Mouse (Mus musculus) liver, embryonic 14.5 days (tissue): ENCODE measurements around the gene Popdc3. TPM values are rescaled to one million over a fixed set of nuclear protein-coding genes. Genes with fewer than 3 reads are reported as not detected.

ENCODE experiments used
- ATAC-seq: fragments of 200-750 bp; cut with Nextera tagmentation; 2 replicates; pipeline ENCODE4 v1.8.0; 2017; ENCODE audit warnings: moderate number of reproducible peaks, mild to moderate bottlenecking, moderate library complexity; ENCODE audit not compliant: insufficient read depth
- DNase-seq, 3 experiments: peaks; one replicate each; pipeline ENCODE4 v3.0.0-alpha.2; 2012 to 2013; ENCODE audit warnings: low read depth in 3 of 3, low spot score in 3 of 3
- H3K27ac ChIP-seq: fragments of 300-500 bp; sonication (generic); 2 replicates; pipeline ENCODE4 v1.5.1; 2014; ENCODE audit warnings: moderate library complexity, mild to moderate bottlenecking, control low read depth, inconsistent platforms
- H3K27me3 ChIP-seq: fragments of 300-500 bp; sonication (generic); 2 replicates; pipeline ENCODE4 v1.6.1; 2014; ENCODE audit warnings: mild to moderate bottlenecking, low read length, moderate library complexity; ENCODE audit not compliant: control insufficient read depth, insufficient read depth
- H3K36me3 ChIP-seq: fragments of 300-500 bp; sonication (generic); replicated peaks from 2 replicates; pipeline ENCODE4 v1.6.1; 2014; ENCODE audit warnings: low read depth; ENCODE audit not compliant: control insufficient read depth, insufficient read depth
- H3K4me1 ChIP-seq, 2 experiments: fragments of 200-500 bp in 1 of 2; fragments of 300-500 bp in 1 of 2; sonication (generic) in 1 of 2; replicated peaks; 2 replicates each; pipeline ENCODE4 v1.6.1; 2012 to 2014; ENCODE audit warnings: antibody characterized with exemption in 1 of 2, inconsistent platforms in 1 of 2, low read length in 1 of 2; ENCODE audit not compliant: control insufficient read depth in 2 of 2, insufficient read depth in 2 of 2
- H3K4me2 ChIP-seq: fragments of 300-500 bp; sonication (generic); 2 replicates; pipeline ENCODE4 v1.6.1; 2014; ENCODE audit warnings: low read depth, mild to moderate bottlenecking, control low read depth, moderate library complexity
- H3K4me3 ChIP-seq, 2 experiments: fragments of 200-500 bp in 1 of 2; fragments of 300-500 bp in 1 of 2; sonication (generic) in 1 of 2; 2 replicates each; pipeline ENCODE4 v1.5.1; 2012 to 2014; ENCODE audit warnings: low read depth in 2 of 2, low read length in 2 of 2, mild to moderate bottlenecking in 2 of 2, control low read depth in 1 of 2, inconsistent platforms in 1 of 2, moderate library complexity in 1 of 2; ENCODE audit not compliant: insufficient read depth in 1 of 2
- H3K9ac ChIP-seq: fragments of 300-500 bp; sonication (generic); replicated peaks from 2 replicates; pipeline ENCODE4 v1.6.1; 2014; ENCODE audit warnings: mild to moderate bottlenecking, control low read depth, moderate library complexity
- H3K9me3 ChIP-seq: fragments of 300-500 bp; sonication (generic); 2 replicates; pipeline ENCODE4 v1.6.1; 2016; ENCODE audit warnings: low read length, mixed read lengths; ENCODE audit not compliant: control insufficient read depth
- CTCF ChIP-seq: IDR thresholded peaks from 2 replicates; pipeline ENCODE4 v1.5.1; 2016; ENCODE audit warnings: antibody characterized with exemption, low read depth, control low read depth
- EP300 ChIP-seq: IDR thresholded peaks from 2 replicates; pipeline ENCODE4 v1.6.1; 2016; ENCODE audit warnings: antibody characterized with exemption, low read depth
- WGBS: fragments of 180-500 bp; shearing (Covaris S2); extraction: QIAGEN DNeasy Blood & Tissue Kit; methylation state at CpG from one replicate; pipeline ENCODE4 v1.1.7; 2014; ENCODE audit not compliant: insufficient replicate concordance; 5-methylcytosine and 5-hydroxymethylcytosine counted together
- polyA plus RNA-seq, 2 experiments: library from polyadenylated mRNA; depleted of rRNA in 1 of 2; stranded (reverse) in 1 of 2; unstranded in 1 of 2; fragments of >200 nt; fragmentation: Nextera tagmentation in 1 of 2; extraction: Ambion mirVana in 1 of 2; gene quantifications; 2 replicates each; pipeline versions ENCODE4 v1.2.1 to v1.2.3; 2012 to 2014

The Popdc3 gene
- polyA plus RNA-seq, 2 experiments: 0.03 TPM; not detected in 1

- Histone ChIP-seq H3K9me3 (no peaks in the 10 kb centered on the region), H3K4me1 (no peaks in the 10 kb centered on the region; a peak in 1 of 4 replicates), H3K36me3 (no peaks in the 10 kb centered on the region; the same call in 1 of the 2 replicates), H3K4me2 (no peak overlapping the region), H3K27ac (no peak overlapping the region), H3K4me3 (no peak overlapping the region), H3K9ac (no peak overlapping the region), H3K27me3 (no peaks in the 10 kb centered on the region)
- no peak for TF ChIP-seq CTCF
- no peak for TF ChIP-seq EP300
- no peak for DNase-seq
- no peak for ATAC-seq
- WGBS: 62% methylated on average over 5 of the region's 5 CpGs
Measured at GRCm38 (mm10) chr10:45151137-45151536, 26.8 kb upstream of the Popdc3 start.

DNA sequence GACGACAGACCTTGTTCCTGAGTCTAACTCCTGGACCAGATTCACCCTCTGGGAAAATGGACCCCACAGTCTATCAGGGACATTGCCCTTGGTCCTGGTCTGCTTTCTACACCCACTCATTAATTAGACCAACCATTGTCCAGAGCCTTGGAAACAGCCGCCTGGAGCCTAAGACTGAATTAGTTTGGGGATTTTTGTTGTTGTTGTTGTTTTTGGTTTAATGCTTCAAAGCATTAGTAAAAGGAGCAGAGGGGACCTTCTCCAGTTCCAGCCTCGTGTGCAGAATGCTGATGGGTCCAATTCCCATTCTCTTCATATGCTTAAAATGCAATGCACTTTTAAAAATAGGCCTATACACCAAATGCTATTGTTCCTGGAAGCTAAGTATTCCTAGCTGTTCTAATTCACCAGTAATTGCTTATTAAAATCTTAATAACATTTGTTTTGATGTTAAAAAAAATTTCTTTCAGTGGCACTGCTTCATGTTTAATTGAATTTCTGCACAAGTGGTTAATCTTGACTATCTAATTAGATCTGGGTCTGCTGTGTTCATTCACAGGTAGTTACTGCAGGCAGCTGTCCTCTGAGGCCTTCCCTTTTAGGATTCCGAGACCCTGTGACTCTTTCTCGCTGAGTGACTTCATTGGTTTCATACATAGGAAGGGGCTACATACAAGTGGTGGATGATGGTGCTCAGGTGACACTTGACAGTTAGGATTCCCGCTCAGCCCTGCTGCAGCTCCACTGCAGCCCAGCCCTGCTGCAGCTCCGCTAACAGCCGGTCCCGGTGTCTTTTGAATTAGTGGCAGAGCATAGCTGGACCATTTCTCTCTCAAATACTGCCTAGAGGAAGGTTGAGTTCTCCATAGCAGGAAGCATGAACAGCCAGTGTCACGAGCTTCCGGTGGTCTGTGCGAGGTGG is 25.9 kb upstream of the Popdc3 start:
- no peaks in the 10 kb centered on the region for H3K27me3 ChIP-seq
- no peaks in the 10 kb centered on the region for H3K4me1 ChIP-seq
- H3K9ac ChIP-seq: no peak overlapping the region
- no peak overlapping the region for H3K4me2 ChIP-seq
- no peak overlapping the region for H3K27ac ChIP-seq
- no peak for DNase-seq
- H3K4me3 ChIP-seq: no peak overlapping the region
- no peak for ATAC-seq
- H3K9me3 ChIP-seq: no peaks in the 10 kb centered on the region
- H3K36me3 ChIP-seq: no peaks in the 10 kb centered on the region; the same call in 1 of the 2 replicates
- WGBS: 79% methylated on average over 12 of the region's 12 CpGs
- TF ChIP-seq EP300: no peak
- TF ChIP-seq CTCF: no peak

DNA sequence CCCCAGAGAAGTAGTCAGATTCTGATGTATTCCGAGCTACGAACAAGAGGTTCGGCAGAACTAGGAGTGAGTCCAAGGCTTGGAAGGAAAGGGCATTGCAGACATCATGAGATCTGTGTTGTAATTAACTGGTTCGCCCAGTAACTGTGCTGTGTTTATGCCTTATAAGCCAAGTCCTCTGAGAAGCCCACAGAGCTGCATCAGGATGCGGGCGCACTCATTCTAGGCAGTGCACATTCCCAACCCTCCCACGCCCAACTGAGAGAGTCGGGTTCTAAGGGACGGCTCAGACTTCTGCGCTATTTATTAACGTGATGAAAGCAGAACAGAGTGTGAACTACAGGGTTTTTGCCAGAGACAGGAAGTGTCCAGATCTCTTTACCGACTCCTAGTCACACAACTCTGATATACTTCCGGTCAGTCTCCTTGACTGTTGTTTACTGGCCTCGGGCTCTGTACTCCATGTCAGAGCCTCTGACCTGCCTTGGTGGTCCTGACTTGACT is 23.3 kb upstream of the Popdc3 start:
- Histone ChIP-seq H3K9ac (no peak overlapping the region), H3K4me2 (no peak overlapping the region), H3K27me3 (no peaks in the 10 kb centered on the region), H3K9me3 (no peaks in the 10 kb centered on the region), H3K4me3 (no peak overlapping the region), H3K36me3 (peaks cover 6% of the 10 kb centered on the region; the same call in 1 of the 2 replicates), H3K27ac (no peak overlapping the region), H3K4me1 (no peaks in the 10 kb centered on the region)
- DNase-seq (no peak), ATAC-seq (no peak)
- TF ChIP-seq EP300: no peak
- TF ChIP-seq CTCF: no peak
- WGBS: 82% methylated on average over 14 of the region's 14 CpGs

GRCm38 (mm10) chr10:45165851-45166250 is 12.0 kb upstream of the Popdc3 start:
- Histone ChIP-seq H3K4me3 (no peak overlapping the region), H3K36me3 (no peaks in the 10 kb centered on the region), H3K9ac (no peak overlapping the region), H3K4me2 (no peak overlapping the region), H3K27me3 (no peaks in the 10 kb centered on the region), H3K9me3 (no peaks in the 10 kb centered on the region), H3K4me1 (no peaks in the 10 kb centered on the region), H3K27ac (no peak overlapping the region)
- 60% methylated on average over 8 of the region's 8 CpGs for WGBS
- DNase-seq (no peak), ATAC-seq (no peak)
- no peak for TF ChIP-seq CTCF
- TF ChIP-seq EP300: no peak

- H3K4me2 ChIP-seq: no peak overlapping the region
- no peak overlapping the region for H3K9ac ChIP-seq
- no peaks in the 10 kb centered on the region for H3K27me3 ChIP-seq
- H3K36me3 ChIP-seq: no peaks in the 10 kb centered on the region
- TF ChIP-seq EP300 (no peak), CTCF (no peak)
- no peak overlapping the region for H3K4me3 ChIP-seq
- 60% methylated on average over 8 of the region's 8 CpGs for WGBS
- ATAC-seq: no peak
- H3K4me1 ChIP-seq: no peaks in the 10 kb centered on the region
- H3K27ac ChIP-seq: no peak overlapping the region
- DNase-seq: no peak
- no peaks in the 10 kb centered on the region for H3K9me3 ChIP-seq
Measured at GRCm38 (mm10) chr10:45173927-45174326, 4.0 kb upstream of the Popdc3 start.
